Mouse (Mus musculus): ENCODE results near the gene Hmcn2. TPM values are rescaled to one million over a fixed set of nuclear protein-coding genes. Genes with fewer than 3 reads are reported as not detected.

The Hmcn2 gene
- polyA plus RNA-seq, 1 experiment from 2014 or later = 5.5 TPM

DNA sequence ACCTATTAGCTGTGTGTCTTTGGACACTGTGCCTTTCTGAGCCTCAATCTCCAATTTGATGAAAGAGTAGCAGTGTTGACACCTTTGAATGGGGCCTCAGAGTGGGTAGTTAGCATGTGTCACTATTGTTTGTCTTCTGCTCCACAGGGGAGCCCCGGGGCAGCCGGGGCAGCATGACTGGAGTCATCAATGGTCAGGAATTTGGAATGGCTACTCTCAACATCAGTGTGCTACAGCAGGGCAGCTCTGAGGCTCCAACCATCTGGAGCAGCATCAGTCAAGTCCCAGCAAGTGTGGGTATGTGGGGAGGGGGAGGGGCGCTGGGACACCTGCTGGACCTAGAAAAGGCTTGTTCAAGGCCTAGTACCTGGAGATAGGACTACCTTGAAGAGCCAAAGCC, 136.4 kb downstream of the Hmcn2 start:
- no peak overlapping the region for H3K4me3 ChIP-seq (ENCODE audit: low read depth, low read length)
- no peak for ATAC-seq
- H3K4me2 ChIP-seq (replicated peaks; ENCODE audit: low read depth) = no peak overlapping the region
- H3K36me3 ChIP-seq (ENCODE audit: control insufficient read depth, insufficient read depth) = no peaks in the 10 kb centered on the region; the same call in 1 of the 2 replicates
- H3K27ac ChIP-seq (ENCODE audit: low read depth, low read length) = no peak overlapping the region
- H3K4me1 ChIP-seq (replicated peaks; ENCODE audit: control insufficient read depth, insufficient read depth, low read length) = peaks cover 23% of the 10 kb centered on the region
- WGBS = 70% methylated on average over 3 of the region's 3 CpGs
- H3K27me3 ChIP-seq (replicated peaks; ENCODE audit: control insufficient read depth, insufficient read depth, low read length) = no peaks in the 10 kb centered on the region
- H3K9me3 ChIP-seq (ENCODE audit: control insufficient read depth) = no peaks in the 10 kb centered on the region
- TF ChIP-seq CTCF (IDR thresholded peaks at IDR 0.05; ENCODE audit: low read depth) = no peak
- H3K9ac ChIP-seq (ENCODE audit: low read depth, low read length) = no peak overlapping the region

DNA sequence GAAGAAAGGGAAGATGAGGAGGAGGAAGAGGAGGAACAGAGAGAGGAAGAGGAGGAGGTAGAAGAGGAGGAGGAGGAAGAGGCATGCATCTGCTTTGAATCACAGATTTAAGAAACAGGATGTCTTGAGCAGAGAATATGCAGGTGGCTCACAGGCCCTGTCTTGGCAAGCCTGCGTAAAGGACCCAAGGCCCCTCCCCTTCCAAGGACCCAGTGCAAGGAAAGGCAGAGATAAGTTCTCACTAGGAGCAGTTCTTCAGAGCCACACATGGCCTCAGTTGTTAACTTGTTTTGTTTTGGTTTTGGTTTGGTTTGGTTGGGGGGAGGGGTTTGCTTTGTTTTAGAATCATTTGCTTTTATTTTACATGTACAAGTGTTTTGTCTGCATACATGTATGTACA, 137.3 kb downstream of the Hmcn2 start:
- no peak overlapping the region for H3K4me2 ChIP-seq (replicated peaks; ENCODE audit: low read depth)
- H3K4me3 ChIP-seq (ENCODE audit: low read depth, low read length) = no peak overlapping the region
- TF ChIP-seq CTCF (IDR thresholded peaks at IDR 0.05; ENCODE audit: low read depth) = no peak
- no peaks in the 10 kb centered on the region for H3K9me3 ChIP-seq (ENCODE audit: control insufficient read depth)
- H3K27me3 ChIP-seq (replicated peaks; ENCODE audit: control insufficient read depth, insufficient read depth, low read length) = no peaks in the 10 kb centered on the region
- 45% methylated on average over 1 of the region's 1 CpGs for WGBS
- H3K36me3 ChIP-seq (ENCODE audit: control insufficient read depth, insufficient read depth) = no peaks in the 10 kb centered on the region; the same call in 1 of the 2 replicates
- no peak overlapping the region for H3K27ac ChIP-seq (ENCODE audit: low read depth, low read length)
- no peak overlapping the region for H3K9ac ChIP-seq (ENCODE audit: low read depth, low read length)
- no peak for ATAC-seq
- H3K4me1 ChIP-seq (replicated peaks; ENCODE audit: control insufficient read depth, insufficient read depth, low read length) = peaks cover 23% of the 10 kb centered on the region

DNA sequence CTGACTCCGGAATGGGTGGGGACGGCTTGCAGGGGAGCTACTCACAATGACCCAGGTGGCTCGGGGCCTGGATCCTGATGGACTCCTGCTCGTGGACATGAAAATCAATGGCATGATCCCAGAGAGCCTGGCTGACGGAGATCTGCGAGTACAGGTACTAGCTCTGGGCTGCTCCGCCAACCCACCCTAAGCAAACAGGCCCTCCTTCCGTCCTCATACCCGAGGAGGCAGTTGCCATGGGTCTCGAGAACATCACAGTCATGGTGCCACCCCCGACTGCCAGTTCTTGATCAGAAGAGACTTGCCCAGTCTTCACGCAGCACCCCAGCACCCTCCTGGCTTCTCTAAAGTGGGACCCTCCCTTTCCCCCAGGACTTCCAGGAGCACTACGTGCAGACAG, 138.8 kb downstream of the Hmcn2 start:
- peaks cover 23% of the 10 kb centered on the region for H3K4me1 ChIP-seq (replicated peaks; ENCODE audit: control insufficient read depth, insufficient read depth, low read length)
- H3K4me2 ChIP-seq (replicated peaks; ENCODE audit: low read depth) = peak overlapping the region; percentile 30
- H3K27me3 ChIP-seq (replicated peaks; ENCODE audit: control insufficient read depth, insufficient read depth, low read length) = no peaks in the 10 kb centered on the region
- peak overlapping the region; percentile 81 for H3K27ac ChIP-seq (ENCODE audit: low read depth, low read length)
- no peak for ATAC-seq
- WGBS = 57% methylated on average over 13 of the region's 13 CpGs
- no peaks in the 10 kb centered on the region; the same call in 1 of the 2 replicates for H3K36me3 ChIP-seq (ENCODE audit: control insufficient read depth, insufficient read depth)
- H3K9ac ChIP-seq (ENCODE audit: low read depth, low read length) = no peak overlapping the region
- no peak for TF ChIP-seq CTCF (IDR thresholded peaks at IDR 0.05; ENCODE audit: low read depth)
- no peaks in the 10 kb centered on the region for H3K9me3 ChIP-seq (ENCODE audit: control insufficient read depth)
- H3K4me3 ChIP-seq (ENCODE audit: low read depth, low read length) = no peak overlapping the region

DNA sequence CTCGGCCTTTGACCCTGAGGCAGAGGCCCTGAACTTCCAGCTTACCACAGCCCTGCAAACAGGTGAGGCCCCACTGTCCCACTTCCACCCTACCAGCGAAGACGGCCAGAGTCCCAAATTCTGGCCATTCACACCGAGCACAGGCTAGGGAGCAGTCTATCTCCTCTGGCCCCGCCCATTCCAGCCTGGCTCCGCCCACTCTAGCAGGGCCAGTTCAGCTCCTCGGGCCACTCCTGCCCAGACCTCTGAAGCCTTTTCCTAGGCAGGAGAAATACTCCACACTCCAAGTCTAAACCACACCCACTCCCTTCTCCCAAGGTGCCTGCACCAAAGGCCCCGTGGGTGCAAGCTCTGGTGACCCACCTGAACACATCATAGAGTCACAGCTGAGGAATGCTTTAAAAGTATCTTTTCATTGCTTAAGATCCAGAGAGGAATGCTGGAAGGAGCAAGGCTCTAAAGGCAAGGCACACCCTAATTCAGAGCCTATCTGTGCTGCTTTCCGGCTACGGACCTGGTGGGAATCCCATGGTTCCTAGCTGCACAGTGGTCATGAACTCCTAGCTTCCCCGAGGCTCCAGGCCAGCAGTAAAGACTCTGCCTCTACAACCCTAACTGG, 139.5 kb downstream of the Hmcn2 start:
- Histone ChIP-seq H3K27me3 (replicated peaks; ENCODE audit: control insufficient read depth, insufficient read depth, low read length) (no peaks in the 10 kb centered on the region), H3K36me3 (ENCODE audit: control insufficient read depth, insufficient read depth) (no peaks in the 10 kb centered on the region; the same call in 1 of the 2 replicates), H3K4me1 (replicated peaks; ENCODE audit: control insufficient read depth, insufficient read depth, low read length) (peaks cover 26% of the 10 kb centered on the region), H3K27ac (ENCODE audit: low read depth, low read length) (peak overlapping the region; percentile 81), H3K4me3 (ENCODE audit: low read depth, low read length) (no peak overlapping the region), H3K4me2 (replicated peaks; ENCODE audit: low read depth) (peak overlapping the region; percentile 30), H3K9me3 (ENCODE audit: control insufficient read depth) (no peaks in the 10 kb centered on the region), H3K9ac (ENCODE audit: low read depth, low read length) (peak overlapping the region; percentile 26; the same call in 1 of the 2 replicates)
- TF ChIP-seq CTCF (IDR thresholded peaks at IDR 0.05; ENCODE audit: low read depth) = no peak
- WGBS = 15% methylated on average over 11 of the region's 11 CpGs
- peak; percentile 84 for ATAC-seq

DNA sequence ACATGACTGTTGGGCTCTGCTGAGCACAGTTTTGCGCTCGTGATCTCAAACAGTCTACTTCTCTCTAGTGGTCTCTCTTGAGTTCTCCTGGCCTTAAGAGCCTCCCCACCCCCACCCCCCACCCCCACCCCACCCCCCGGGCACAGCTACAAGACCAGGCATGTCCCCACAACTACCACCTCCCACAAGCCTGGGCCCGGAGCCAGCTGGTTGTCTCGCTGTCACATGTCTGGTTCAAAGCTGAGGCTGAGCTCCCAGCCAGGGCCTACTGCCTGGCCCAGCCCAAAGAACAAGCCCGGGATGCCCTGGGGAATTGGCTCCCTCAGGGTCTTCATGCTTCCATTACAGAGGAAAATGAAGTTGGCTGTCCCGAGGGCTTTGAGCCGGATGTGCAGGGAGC, 140.1 kb downstream of the Hmcn2 start:
- no peak for ATAC-seq
- TF ChIP-seq CTCF (IDR thresholded peaks at IDR 0.05; ENCODE audit: low read depth) = no peak
- H3K27ac ChIP-seq (ENCODE audit: low read depth, low read length) = peak overlapping the region; percentile 81
- H3K36me3 ChIP-seq (ENCODE audit: control insufficient read depth, insufficient read depth) = no peaks in the 10 kb centered on the region; the same call in 1 of the 2 replicates
- H3K4me3 ChIP-seq (ENCODE audit: low read depth, low read length) = no peak overlapping the region
- H3K9me3 ChIP-seq (ENCODE audit: control insufficient read depth) = no peaks in the 10 kb centered on the region
- peak overlapping the region; percentile 56 for H3K4me2 ChIP-seq (replicated peaks; ENCODE audit: low read depth)
- H3K4me1 ChIP-seq (replicated peaks; ENCODE audit: control insufficient read depth, insufficient read depth, low read length) = peaks cover 26% of the 10 kb centered on the region
- H3K27me3 ChIP-seq (replicated peaks; ENCODE audit: control insufficient read depth, insufficient read depth, low read length) = no peaks in the 10 kb centered on the region
- no peak overlapping the region for H3K9ac ChIP-seq (ENCODE audit: low read depth, low read length)
- WGBS = 41% methylated on average over 8 of the region's 8 CpGs

DNA sequence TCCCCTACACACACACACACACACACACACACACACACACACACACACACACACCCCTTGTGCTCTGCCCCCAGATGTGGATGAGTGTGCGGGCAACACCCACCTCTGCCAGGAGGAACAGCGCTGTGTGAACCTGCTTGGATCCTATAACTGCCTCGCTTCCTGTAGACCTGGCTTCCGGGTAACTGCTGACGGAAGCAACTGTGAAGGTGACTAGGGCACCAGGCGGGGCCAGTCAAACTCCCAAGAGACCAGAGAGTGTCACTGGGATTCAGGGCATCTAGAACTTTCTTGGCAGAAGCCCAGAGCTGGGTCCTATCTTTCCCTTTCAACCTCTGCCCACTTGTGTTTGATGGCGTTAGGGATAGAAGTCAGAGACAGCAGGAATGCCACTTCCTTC, 141.2 kb downstream of the Hmcn2 start:
- Histone ChIP-seq H3K4me3 (ENCODE audit: low read depth, low read length) (0 out of 2 replicates have a peak overlapping the region, but pooled peaks have one; percentile 9), H3K4me1 (replicated peaks; ENCODE audit: control insufficient read depth, insufficient read depth, low read length) (peaks cover 29% of the 10 kb centered on the region), H3K36me3 (ENCODE audit: control insufficient read depth, insufficient read depth) (no peaks in the 10 kb centered on the region; the same call in 1 of the 2 replicates), H3K4me2 (replicated peaks; ENCODE audit: low read depth) (peak overlapping the region; percentile 56), H3K27ac (ENCODE audit: low read depth, low read length) (peak overlapping the region; percentile 81), H3K9me3 (ENCODE audit: control insufficient read depth) (no peaks in the 10 kb centered on the region), H3K27me3 (replicated peaks; ENCODE audit: control insufficient read depth, insufficient read depth, low read length) (no peaks in the 10 kb centered on the region), H3K9ac (ENCODE audit: low read depth, low read length) (no peak overlapping the region)
- ATAC-seq = 0 out of 2 replicates have a peak, but pooled peaks have one; percentile 23
- TF ChIP-seq CTCF (IDR thresholded peaks at IDR 0.05; ENCODE audit: low read depth) = no peak
- 49% methylated on average over 7 of the region's 7 CpGs for WGBS
